Mouse (Mus musculus) MEL-GATA-1-ER (cell line): ENCODE results near the gene Ciita.

ENCODE experiments used
- DNase-seq: peaks from one replicate; pipeline ENCODE4 v3.0.0-alpha.2; 2012; ENCODE audit warnings: low read depth; ENCODE audit errors: extremely low read depth

Ciita gene

DNA sequence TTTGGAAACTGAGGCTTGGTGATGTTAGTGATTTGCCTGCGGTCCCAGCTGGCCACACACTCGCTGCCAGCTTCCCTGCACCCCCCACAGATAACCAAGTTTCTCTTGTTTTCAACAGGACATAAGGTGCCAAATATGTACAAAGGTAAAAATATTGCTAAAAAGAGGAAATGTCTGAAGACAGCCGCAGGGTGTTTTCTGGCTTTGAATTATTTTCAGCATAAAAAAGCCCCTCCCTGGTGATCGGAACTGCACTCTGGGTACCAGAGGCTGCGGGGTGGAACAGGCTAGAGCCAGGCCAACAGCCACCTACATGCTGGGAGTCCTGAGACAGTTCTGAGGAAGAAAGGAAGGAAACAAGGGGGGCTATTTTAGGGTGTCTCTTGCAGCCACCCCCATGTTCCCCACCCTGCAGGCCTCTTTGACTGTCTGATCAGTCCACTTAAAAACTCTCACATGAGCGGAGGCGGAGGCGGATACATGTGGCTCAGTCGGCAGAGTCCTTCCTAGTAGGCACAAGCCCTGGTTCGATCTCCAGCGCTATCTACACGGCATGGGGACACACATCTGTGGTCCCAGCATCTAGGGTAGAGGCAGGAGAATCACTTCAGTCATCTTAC lies 36.2 kb downstream of the Ciita start:
- DNase-seq: no peak

- no peak for DNase-seq
Measured at GRCm38 (mm10) chr16:10518030-10518429, 38.2 kb downstream of the Ciita start.

DNA sequence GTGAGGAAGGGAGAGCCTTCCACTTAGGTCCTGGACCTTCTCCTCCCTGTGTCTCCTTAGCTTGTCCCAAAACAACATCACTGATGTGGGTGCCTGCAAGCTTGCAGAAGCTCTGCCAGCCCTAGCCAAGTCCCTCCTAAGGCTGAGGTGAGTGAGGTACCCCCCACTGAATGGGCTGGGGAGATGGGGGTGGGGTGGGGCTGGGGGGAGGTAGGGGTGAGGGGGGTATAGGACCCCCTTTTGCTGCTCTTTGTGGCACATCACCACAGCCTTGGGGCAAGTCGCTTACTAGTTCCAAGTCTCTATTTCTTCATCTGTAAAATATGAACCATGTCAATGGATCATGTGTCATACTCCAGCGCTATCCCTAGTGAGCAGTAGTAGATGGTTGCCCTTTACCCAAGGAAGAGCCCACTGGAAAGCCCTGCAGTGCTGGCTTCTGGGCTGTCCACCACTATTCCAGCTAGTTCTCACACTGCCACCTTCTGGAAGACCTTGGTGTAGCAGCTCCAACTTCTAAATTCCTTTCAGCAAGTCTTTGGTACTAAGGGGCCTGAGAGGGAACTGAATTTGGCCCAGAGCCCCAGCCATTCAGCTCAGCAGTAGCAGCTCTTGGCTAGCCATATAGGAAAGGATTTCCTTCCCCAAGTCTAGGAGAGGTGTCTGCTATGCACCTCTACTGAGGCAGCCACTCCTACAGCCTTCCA lies 41.2 kb downstream of the Ciita start:
- DNase-seq: no peak

DNA sequence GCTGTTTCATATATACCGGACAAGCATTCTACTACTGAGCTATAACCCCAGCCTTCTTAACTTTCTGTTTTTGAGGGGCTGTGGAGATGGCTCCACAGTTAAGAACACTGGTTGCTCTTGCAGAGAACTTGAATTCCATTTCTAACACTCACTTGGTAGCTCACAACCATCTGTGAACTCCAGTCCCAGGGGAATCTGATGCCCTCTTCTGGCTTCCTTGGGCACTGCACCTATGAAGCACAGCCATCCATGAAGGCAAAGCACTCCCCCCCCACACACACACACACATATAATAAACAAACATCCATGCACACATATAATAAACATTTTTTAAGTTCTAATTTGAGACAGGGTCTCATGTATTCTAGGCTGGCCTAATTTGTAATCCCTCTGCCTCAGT lies 43.0 kb downstream of the Ciita start:
- DNase-seq: no peak

DNA sequence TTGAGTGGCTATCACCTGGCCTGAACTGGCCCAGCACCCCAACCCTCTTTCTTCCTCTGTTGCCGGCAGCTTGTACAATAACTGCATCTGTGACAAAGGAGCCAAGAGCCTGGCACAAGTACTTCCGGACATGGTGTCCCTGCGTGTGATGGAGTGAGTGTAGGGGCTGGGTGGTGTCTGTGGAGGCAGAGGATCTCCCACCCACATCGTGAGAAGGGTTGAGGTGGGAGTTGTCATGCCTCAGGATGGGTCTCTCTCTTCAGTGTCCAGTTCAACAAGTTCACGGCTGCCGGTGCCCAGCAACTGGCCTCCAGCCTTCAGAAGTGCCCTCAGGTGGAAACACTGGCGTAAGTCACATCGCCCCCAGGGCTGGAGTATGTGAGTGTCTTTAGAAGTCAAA lies 43.8 kb downstream of the Ciita start:
- DNase-seq: no peak

DNA sequence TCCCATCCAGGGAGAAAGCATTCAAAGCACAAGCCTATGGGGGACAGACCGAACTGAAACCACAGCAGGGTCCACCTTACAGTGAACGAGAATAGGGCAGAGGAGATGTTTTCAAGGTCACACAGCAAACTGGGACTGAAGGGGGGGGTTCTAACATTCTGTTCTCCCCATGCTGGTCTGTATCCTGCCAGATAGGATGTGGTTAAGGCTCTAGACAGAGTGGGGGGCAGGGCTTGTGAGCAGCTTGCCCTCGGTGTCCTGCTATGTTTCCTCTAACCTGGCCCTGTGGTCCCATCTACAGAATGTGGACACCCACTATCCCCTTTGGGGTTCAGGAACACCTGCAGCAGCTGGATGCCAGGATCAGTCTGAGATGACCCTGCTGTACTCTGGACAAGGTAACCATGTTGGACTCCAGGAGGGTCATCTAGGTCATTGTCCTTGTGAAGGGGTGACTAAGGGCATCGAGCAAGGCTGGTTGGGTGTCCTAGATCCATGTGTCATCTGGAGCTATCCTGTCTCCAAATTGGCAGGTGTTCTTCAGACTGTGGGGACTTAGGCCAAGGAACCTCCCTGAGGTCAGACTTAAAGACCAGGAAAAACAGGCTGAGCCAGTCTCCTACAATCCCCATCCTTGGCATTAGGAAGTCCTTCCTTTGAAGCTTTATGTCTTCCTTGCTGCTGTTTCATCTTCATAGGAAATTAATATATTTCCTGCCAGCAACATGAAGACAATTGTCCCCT lies 45.2 kb downstream of the Ciita start:
- no peak for DNase-seq

- no peak for DNase-seq
Measured at GRCm38 (mm10) chr16:10525610-10525980, 45.7 kb downstream of the Ciita start.

DNA sequence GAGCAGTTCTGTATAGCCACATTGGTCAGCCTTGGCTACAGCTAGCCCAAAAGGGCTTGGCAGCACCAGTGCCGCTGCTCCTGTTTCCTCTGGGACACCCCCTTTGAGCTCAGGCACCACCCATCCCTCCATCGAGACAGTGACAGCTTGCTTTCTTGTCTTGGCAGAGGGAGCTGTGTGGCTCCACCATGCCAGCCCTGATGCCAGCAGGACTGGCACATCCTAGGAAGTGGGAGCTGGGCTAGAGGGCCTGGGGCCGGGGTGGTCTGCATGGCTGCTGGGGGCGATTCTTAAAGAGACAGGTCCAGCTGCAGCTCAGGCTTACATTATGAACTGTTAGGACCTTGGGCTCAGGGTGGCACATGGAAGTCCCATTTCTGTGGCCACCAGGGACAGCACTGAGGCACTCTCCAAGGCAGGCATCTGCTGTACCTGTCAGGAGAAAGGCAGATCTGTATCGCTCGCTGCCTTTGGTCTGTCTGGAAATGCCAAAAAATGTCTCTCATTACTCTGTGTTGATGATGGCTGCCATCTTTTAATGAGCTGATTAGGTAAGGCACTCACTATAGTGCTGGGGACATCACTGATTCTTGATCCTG lies 47.3 kb downstream of the Ciita start:
- no peak for DNase-seq

DNA sequence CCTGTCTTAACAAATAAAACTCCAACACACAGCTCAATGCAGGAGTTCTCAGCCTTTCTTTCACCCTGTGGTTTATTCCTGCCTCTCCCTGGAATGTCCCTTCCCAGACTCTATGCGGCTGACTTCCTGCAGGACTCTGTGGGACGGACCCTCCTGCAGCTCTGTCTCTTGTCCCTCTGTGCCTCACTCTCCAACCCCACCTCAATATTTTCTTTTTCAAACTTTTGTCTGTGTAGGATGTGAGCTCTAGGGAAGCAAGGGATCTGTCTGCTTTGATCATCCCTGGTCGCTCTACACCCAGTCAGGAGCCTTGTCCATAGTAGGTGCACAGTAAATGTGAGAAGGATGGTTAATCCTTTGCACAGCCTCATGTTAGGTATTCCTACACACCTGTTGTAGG lies 48.5 kb downstream of the Ciita start:
- no peak for DNase-seq

GRCm38 (mm10) chr16:10530179-10530578 lies 50.3 kb downstream of the Ciita start:
- DNase-seq: no peak

DNA sequence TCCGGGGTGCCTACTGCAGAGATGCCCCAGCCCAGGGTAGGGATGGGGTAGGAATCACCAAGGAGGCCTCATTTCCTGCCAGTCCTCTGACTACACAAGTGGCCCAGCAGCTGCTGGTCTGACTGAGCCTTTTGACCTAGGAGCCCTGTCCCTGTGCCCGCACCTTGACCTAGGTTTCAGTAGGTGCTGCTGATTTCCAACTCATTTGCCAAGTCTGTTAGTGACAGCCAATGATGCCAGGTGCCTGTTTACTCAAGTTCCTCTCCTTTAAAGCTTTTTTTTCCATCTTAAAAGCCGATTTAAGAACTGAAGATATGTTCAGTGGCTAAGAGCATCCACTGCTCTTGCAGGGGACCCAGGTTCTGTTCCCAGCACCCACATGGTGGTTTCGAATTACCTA lies 53.9 kb downstream of the Ciita start:
- no peak for DNase-seq

DNA sequence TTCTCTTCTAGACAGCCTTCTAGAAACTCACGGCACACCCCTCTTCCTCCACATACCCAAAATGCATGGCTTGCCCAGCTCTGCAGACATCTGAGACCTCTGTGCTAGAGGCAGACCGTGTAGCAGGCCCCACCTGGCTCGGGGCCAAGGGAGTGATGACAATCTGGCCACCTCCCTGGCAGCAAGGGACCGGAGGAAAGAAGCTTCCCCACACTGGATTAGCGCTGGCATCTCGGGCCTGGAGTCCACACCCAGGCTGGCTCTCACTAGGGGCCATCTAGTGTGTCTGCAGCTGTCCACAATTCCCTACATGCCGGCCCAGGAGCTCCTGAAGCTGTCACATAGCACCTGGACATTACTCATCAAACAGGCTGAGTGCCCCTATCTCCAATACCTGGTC lies 54.7 kb downstream of the Ciita start:
- DNase-seq: no peak

- DNase-seq: no peak
Measured at GRCm38 (mm10) chr16:10536323-10536722, 56.5 kb downstream of the Ciita start.

- DNase-seq: no peak
Measured at GRCm38 (mm10) chr16:10536961-10537360, 57.1 kb downstream of the Ciita start.

- no peak for DNase-seq
Measured at GRCm38 (mm10) chr16:10540763-10541597, 61.1 kb downstream of the Ciita start.

- no peak for DNase-seq
Measured at GRCm38 (mm10) chr16:10541598-10541930, 61.7 kb downstream of the Ciita start.

DNA sequence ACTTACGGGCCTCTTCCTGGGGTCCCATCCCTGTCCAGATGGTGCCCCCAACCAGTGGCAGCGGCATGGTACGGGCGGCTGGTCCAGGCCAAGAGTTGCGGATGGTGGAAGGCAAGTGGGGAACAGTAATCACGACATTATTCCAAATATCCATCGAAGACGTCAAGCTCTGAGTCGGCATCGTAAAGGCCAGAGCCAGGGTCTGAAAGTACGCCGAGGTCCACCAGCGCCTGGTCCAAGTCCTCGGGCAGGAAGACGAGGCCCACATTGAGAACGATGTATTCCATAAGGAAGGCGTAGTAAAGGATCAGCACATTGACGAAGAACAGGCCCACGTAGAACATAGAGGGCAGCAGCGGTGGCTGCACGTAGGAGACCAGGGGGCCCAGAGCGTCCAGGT lies 62.4 kb downstream of the Ciita start:
- DNase-seq: no peak

GRCm38 (mm10) chr16:10542698-10543365 lies 63.0 kb downstream of the Ciita start, which contains the start of gene Dexi:
TSS of gene Dexi (minus strand) at chr16:10543054.
- peak; percentile 94 for DNase-seq

DNA sequence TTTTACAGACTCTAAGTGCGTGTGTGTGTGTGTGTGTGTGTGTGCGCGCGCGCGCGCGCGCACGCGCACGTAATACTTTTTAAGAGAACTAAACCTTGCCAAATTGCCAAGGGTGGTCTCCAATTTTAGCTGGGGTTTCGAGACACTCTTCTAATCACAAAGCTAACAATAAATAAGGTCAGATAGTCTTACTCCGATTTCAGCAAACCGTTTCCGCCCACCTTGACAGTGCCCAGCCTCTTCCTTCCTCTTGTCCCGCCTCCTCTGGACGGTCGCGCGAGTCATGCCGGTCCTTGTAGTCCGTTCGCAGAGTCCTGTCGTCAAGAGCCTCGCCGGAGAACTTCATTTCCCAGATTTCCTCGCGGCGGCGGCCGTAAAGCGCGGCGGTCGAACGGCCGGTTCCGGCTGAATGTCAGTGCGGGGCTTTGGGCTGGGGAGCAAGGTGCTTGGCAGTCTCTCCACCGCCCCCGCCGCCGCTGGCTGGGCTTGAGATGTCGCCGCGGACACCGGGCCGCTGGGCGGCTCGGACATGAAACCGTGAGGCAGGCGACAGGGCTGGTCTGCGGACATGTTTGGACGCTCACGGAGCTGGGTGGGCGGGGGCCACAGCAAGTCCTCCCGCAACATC lies 65.2 kb downstream of the Ciita start, which contains the start of gene Clec16a:
Clec16a (plus strand) TSS at position 345 of the 628 bp plus-strand sequence.
- peak; percentile 92 for DNase-seq

- DNase-seq: no peak
Measured at GRCm38 (mm10) chr16:10546865-10547264, 67.0 kb downstream of the Ciita start.
